In the genomic region with DNA sequence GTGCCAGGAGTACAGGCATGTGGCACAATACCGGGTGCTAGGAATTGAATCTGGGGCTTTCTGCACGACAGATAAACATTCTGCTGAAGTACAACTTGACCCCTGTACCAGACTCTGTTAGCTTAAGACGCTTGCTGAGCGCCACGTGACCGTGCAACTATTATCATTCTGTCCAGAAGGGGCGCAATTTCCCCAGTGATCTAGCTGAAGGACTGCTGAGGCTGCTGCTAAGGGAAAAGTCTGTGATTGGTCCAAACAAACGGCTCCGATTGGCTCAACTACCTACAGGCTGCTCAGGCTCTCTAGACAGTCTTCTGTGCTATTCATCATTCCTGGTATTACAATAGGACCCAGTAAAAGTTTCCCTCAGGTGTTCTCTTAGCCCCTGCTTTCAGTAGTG, we compare ENCODE assay signal across 7 mouse cellular contexts. TPM values are rescaled to one million over a fixed set of nuclear protein-coding genes. Genes with fewer than 3 reads are reported as not detected.
A peak's percentile ranks its signal among the peaks of the same experiment; 100 is the strongest.
DNase-seq lines count a peak whose midpoint lies in the region; ATAC-seq and TF ChIP-seq lines count a peak whose summit lies in the region.

No protein-coding gene starts in this region.

- no peak overlapping the region for H3K27ac ChIP-seq in intestine, postnatal 0 days (ENCODE audit: low read depth, low read length)
- H3K27ac ChIP-seq in midbrain, embryonic 11.5 days (ENCODE audit: low read depth, low read length): no peak overlapping the region

- H3K27me3 ChIP-seq in intestine, postnatal 0 days (replicated peaks; ENCODE audit: control insufficient read depth, insufficient read depth, low read length): no peaks in the 10 kb centered on the region
- no peaks in the 10 kb centered on the region for H3K27me3 ChIP-seq in midbrain, embryonic 11.5 days (ENCODE audit: control insufficient read depth, insufficient read depth, low read length)

- 0% methylated on average over 9 of the region's 9 CpGs for WGBS in intestine, postnatal 0 days
- WGBS in midbrain, embryonic 11.5 days: 1% methylated on average over 9 of the region's 9 CpGs

- ATAC-seq in granulocyte monocyte progenitor cell, adult 5-6 weeks (replicated peaks; ENCODE audit: poor library complexity, severe bottlenecking): peak; percentile 70
- peak; percentile 66 for ATAC-seq in intestine, postnatal 0 days
- peak; percentile 75 for ATAC-seq in midbrain, embryonic 11.5 days (ENCODE audit: low FRiP score)

- no peaks in the 10 kb centered on the region for H3K4me1 ChIP-seq in intestine, postnatal 0 days (replicated peaks; ENCODE audit: control insufficient read depth, insufficient read depth, low read length)
- peaks cover 9% of the 10 kb centered on the region for H3K4me1 ChIP-seq in midbrain, embryonic 11.5 days (ENCODE audit: control insufficient read depth, insufficient read depth, low read length)

- peak; percentile 85 for DNase-seq in adrenal gland, adult 8-10 months
- peak; percentile 91 for DNase-seq in embryo, embryonic 9.5 days (ENCODE audit: extremely low spot score)
- DNase-seq in left cerebral cortex, postnatal 36 days (ENCODE audit: low spot score in 2 of 2): peak; percentile 83 to 85
- peak; percentile 99 for DNase-seq in midbrain, embryonic 11.5 days (ENCODE audit: low spot score, missing footprints)
- DNase-seq in skeletal muscle tissue, adult 2 months (ENCODE audit: low read depth, low spot score): peak; percentile 93

- H3K4me3 ChIP-seq in intestine, postnatal 0 days (ENCODE audit: low read depth, low read length): no peak overlapping the region
- H3K4me3 ChIP-seq in midbrain, embryonic 11.5 days (ENCODE audit: low read depth, low read length): no peak overlapping the region

- no peaks in the 10 kb centered on the region for H3K36me3 ChIP-seq in intestine, postnatal 0 days (ENCODE audit: control insufficient read depth, insufficient read depth)
- H3K36me3 ChIP-seq in midbrain, embryonic 11.5 days (ENCODE audit: control insufficient read depth, insufficient read depth, low read length): no peaks in the 10 kb centered on the region

- peak; percentile 98 for TF ChIP-seq CTCF in intestine, postnatal 0 days (IDR thresholded peaks at IDR 0.05; ENCODE audit: low read depth)

- intact Hi-C loops in left cerebral cortex, postnatal 36 days (cut with DNase I): loop anchor here (5.0 kb wide), 1 partner anchor 165 kb away; no protein-coding TSS in a partner anchor

- no peaks in the 10 kb centered on the region for H3K9me3 ChIP-seq in intestine, postnatal 0 days (ENCODE audit: control insufficient read depth)
- no peaks in the 10 kb centered on the region for H3K9me3 ChIP-seq in midbrain, embryonic 11.5 days (ENCODE audit: control insufficient read depth, low read length)

- peak overlapping the region; percentile 52 for H3K4me2 ChIP-seq in intestine, postnatal 0 days (replicated peaks; ENCODE audit: low read depth)
- H3K4me2 ChIP-seq in midbrain, embryonic 11.5 days: peak overlapping the region; percentile 42

- no peak overlapping the region for H3K9ac ChIP-seq in intestine, postnatal 0 days (ENCODE audit: low read depth, low read length)
- peak overlapping the region; percentile 14; the same call in 1 of the 2 replicates for H3K9ac ChIP-seq in midbrain, embryonic 11.5 days (ENCODE audit: low read length)

RNA-seq across cellular contexts. Expression of gene Map2k3, which starts 4.6 kb away (rescaled TPM):
- total RNA-seq in adrenal gland, adult 8-10 months (2022): 100 to 1,000 TPM in 3 of 4 experiments, 10 to 100 TPM in 1; 99.8 to 162 (median 122) TPM
- total RNA-seq in granulocyte monocyte progenitor cell, adult 5-6 weeks (2014; fragmentation: Nextera tagmentation): 47.0 and 51.2 TPM in 2 replicates
- total RNA-seq in granulocyte monocyte progenitor cell, adult 5-6 weeks (2017): 13.5 and 17.0 TPM in 2 replicates
- 86.4 and 86.5 TPM in 2 replicates for polyA plus RNA-seq in intestine, postnatal 0 days (2015; fragmentation: Nextera tagmentation; extraction: Ambion mirVana)
- 10 to 100 TPM; 13.2 to 13.3 TPM for total RNA-seq in left cerebral cortex, postnatal 36 days (2021)
- polyA plus RNA-seq in midbrain, embryonic 11.5 days (2014; fragmentation: Nextera tagmentation; extraction: Ambion mirVana): 34.2 and 37.4 TPM in 2 replicates

RNA-seq across cellular contexts. Expression of gene Natd1, which starts 12.7 kb away (rescaled TPM):
- total RNA-seq in adrenal gland, adult 8-10 months (2022): 10 to 100 TPM; 22.4 to 27.7 (median 25.4) TPM
- 1.6 and 4.7 TPM in 2 replicates for total RNA-seq in granulocyte monocyte progenitor cell, adult 5-6 weeks (2014; fragmentation: Nextera tagmentation)
- total RNA-seq in granulocyte monocyte progenitor cell, adult 5-6 weeks (2017): 1.3 and 2.1 TPM in 2 replicates
- 8.9 and 9.3 TPM in 2 replicates for polyA plus RNA-seq in intestine, postnatal 0 days (2015; fragmentation: Nextera tagmentation; extraction: Ambion mirVana)
- total RNA-seq in left cerebral cortex, postnatal 36 days (2021): 10 to 100 TPM in 1 of 2 experiments, 1 to 10 TPM in 1; 8.0 to 10.8 TPM
- polyA plus RNA-seq in midbrain, embryonic 11.5 days (2014; fragmentation: Nextera tagmentation; extraction: Ambion mirVana): 18.3 and 24.3 TPM in 2 replicates

RNA-seq across cellular contexts. Expression of gene Tmem11, which starts 48.2 kb away (rescaled TPM):
- 10 to 100 TPM; 33.6 to 47.6 (median 38.0) TPM for total RNA-seq in adrenal gland, adult 8-10 months (2022)
- 31.5 and 35.4 TPM in 2 replicates for total RNA-seq in granulocyte monocyte progenitor cell, adult 5-6 weeks (2014; fragmentation: Nextera tagmentation)
- total RNA-seq in granulocyte monocyte progenitor cell, adult 5-6 weeks (2017): 67.1 and 72.3 TPM in 2 replicates
- 34.6 and 39.3 TPM in 2 replicates for polyA plus RNA-seq in intestine, postnatal 0 days (2015; fragmentation: Nextera tagmentation; extraction: Ambion mirVana)
- total RNA-seq in left cerebral cortex, postnatal 36 days (2021): 10 to 100 TPM; 28.3 to 28.4 TPM
- polyA plus RNA-seq in midbrain, embryonic 11.5 days (2014; fragmentation: Nextera tagmentation; extraction: Ambion mirVana): 60.2 and 67.2 TPM in 2 replicates
